Mouse (Mus musculus): ENCODE measurements around the gene Rnf144a.

Gene Rnf144a

DNA sequence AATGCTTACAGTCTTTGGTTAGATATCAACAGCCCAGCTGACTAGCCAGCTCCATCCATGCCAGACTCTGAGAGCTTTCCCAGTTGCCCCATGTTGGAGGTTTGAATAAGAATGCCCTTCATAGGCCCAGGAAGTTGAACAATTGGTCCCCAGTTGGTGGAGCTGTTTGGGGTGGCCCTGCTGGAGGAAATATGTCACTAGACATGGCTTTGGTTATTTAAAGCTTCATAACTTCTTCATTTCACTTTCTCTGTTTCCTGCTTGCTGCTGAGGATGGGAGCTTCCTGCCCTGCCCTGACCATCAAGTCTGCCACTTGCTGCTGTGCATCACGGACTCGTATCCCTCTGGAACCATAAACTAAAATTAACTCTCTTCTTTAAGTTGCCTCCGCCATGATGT, 4.6 kb downstream of the Rnf144a start:
- no peak for DNase-seq (ENCODE audit: low spot score in 2 of 2)

DNA sequence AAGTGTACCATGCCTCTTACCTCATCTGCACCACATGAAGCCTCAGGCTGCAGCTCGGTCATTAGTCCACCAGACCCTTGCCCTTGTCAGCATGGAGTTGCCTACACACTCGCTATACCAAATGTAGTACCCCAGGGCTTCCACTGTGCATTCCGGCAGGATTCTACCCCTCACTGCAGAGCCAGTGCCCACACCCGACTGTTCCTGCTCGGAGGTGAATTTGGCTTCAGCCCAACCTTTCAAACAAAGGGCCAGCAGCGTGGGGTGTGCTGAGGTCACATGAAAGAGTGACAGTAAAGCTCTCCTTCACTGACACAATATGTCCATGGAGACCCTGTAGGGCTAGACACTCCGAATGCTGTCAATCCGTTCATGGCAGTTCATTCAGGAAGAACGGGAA, 6.3 kb downstream of the Rnf144a start:
- DNase-seq (ENCODE audit: low spot score in 2 of 2), result no peak

DNA sequence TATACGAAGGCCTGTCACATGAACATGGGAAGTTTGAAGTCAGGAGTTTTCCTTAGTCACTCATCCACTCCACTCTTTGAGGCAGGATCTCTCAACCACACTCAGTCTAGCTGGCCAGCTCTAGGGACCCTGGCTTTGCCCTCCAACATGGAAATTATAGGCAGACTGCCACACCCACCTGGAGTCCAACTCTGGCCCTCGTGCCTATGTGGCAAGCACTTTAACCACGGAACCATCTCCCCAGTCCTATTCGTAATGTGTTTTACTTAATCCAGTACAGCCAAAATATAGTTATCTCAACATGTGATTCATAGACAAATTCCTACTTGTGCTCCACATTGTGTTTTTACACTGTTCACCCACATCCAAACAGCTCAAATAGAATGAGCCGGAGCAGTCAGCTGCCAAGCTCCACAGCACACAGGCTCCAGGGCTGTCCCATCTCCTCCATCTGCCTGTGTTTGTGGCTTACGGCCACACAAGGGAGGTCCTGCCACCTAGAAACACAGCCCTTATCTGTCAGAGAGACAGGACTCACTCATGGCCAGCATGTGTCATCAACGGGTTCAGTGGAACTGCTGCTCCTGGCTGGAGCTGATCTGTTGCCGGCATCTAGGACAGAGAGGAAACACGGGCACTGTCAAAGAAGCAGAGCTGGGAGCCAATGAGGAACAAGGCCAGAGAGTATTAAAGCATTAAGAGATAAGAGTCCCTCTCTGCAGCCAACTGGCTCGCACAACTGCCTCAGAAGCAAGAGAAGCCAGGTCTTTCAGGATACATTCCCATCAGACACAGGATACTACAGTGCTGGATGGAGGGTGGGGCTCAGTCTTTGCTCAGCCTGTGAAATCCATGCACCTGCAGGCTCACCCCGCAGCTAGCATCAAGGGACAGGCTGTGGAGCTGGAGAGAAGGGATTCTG, 10.0 kb downstream of the Rnf144a start:
- no peak for DNase-seq (ENCODE audit: low spot score in 2 of 2)

DNA sequence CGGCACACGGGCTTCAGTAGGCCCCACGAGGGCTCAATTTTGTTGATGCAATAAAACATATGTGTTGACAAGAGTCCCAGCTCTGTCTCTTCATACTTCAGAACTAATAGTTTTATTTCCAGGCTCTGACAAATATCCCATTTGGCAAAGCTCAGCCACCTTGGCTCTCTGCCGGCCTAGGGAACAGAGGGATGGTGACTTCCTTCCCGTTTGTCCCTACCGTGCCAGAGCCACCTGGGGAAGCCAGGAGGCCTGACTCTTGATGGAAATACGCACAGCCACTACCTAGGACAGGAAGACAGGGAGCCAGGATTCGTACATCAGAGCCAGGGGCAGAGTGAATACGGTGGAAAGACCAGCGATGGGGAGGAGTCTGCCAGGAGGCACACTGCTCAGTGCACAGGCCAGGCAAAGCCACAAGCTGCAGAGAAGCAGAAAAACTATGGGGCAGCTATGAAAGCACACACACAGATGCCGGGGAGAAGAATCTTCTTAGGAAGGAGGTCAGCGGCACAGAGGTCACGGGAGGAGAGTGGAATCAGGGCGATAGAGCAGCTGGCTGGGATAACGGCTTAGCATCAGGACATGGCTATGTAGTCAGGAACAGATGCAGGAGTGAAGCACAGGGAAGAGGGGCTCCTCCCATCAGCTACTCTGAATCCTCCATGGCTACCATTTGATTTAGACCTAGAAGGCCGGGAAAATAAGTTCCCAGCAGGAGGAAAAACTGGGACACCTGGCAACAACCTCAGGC, 11.5 kb downstream of the Rnf144a start:
- no peak for DNase-seq (ENCODE audit: low spot score in 2 of 2)

DNA sequence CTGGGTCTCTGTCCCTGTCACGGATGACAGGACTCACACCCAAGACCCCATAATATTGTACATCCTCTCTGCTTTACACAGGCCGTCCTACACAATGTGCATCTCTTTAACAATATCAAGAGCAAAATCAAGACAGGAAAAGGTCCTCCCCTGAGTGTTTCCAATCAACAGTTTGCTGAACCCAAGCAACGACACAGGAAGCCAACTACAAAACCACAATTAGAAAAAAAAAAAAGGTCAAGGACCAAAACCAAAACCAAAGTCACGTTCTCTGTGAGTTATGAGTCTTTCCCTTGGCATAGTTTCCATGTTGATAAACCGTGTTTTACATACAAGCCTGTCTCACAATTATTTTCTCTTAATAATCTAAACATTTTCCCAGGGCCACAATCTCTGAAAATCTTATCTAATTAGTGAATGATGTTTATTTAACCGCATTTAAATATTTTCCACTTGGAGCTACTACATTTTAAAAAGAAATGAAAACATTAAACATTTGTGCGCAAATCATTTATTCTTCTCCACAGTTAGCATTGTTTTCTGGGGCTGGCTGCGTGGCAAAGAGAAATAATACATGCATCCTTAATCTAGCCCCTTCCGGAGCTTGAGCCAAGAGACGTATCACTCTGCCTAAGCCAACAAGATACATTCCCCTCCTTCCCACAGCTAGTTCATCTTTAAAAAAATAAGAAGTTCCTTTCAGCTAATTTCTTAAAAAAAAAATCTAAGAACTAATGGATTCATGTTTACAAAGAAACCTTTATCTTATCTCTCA, 13.2 kb downstream of the Rnf144a start:
- no peak for DNase-seq (ENCODE audit: low spot score in 2 of 2)

DNA sequence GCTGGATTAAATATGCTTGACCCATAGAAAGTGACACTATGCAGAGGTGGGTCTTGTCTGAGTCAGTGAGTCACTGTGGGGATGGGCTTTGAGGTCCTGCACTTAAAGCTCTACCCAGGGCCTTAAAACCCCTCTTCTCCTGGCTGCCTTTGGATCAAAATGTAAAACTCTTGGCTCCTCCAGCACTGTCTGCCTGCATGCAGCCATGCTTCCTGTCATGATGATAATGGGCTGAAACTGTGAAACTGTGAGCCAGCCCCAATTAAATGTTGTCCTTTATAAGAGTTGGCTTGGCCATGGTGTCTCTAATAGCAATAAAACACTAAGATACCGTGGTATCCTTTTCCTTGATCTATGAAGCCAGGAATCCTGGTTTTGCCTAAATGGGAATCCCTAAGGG, 13.8 kb downstream of the Rnf144a start:
- DNase-seq (ENCODE audit: low spot score in 2 of 2), result no peak

DNA sequence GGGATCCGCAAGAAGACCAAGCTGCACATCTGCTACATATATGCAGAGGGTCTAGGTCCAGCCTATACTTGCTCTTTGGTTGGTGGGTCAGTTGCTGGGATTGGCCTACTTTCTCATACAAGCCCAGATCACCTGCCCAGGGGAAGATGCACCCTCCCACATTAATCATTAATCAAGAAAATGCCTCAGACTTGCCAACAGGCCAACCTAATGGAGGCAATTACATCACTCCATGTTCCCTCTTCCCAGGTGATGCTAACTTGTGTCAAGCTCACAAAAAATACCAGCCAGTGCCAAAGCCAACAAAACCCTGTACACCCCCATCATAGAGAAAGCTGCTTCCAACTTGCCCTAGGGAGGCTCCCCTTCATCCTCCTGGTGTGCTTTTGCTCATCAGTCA, 14.3 kb downstream of the Rnf144a start:
- no peak for DNase-seq (ENCODE audit: low spot score in 2 of 2)

DNA sequence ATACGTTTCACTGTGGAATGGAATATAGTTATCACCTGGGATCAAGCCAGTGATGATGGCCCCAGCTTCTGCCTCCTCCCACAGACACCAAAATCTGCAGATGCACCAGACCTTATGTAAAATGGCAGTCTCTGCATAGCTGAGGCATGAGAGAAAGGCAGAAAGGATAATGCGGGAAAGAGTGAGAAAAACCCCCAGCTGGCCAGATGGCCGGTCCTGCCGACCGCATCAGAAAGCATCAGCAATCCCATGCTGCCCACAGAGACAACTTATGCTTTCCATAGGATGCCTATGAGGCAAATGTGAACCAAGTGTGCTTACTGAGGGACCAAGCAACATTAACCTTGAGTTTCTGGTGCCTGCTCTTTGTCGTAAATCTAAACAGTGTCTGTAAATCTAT, 15.7 kb downstream of the Rnf144a start:
- no peak for DNase-seq (ENCODE audit: low spot score in 2 of 2)

DNA sequence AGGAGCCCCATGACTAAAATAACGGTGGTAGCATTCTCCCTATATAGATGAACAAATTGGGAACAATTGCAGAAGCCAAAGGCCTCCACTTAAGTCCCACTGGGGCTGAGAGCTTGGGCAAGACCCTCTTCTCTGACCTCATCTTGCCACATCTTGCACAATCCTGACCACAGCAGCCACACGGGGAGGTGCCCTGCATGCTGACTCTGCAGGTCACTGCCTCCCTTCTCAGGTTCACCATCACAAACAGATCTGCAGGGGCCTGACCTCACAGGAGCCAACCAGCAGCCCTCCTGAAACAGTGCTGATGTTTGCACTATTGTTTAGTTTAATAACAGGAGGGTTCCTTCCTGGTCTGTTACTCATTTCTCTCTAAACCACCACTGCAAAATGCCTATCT, 16.5 kb downstream of the Rnf144a start:
- DNase-seq (ENCODE audit: low spot score in 2 of 2), result no peak

DNA sequence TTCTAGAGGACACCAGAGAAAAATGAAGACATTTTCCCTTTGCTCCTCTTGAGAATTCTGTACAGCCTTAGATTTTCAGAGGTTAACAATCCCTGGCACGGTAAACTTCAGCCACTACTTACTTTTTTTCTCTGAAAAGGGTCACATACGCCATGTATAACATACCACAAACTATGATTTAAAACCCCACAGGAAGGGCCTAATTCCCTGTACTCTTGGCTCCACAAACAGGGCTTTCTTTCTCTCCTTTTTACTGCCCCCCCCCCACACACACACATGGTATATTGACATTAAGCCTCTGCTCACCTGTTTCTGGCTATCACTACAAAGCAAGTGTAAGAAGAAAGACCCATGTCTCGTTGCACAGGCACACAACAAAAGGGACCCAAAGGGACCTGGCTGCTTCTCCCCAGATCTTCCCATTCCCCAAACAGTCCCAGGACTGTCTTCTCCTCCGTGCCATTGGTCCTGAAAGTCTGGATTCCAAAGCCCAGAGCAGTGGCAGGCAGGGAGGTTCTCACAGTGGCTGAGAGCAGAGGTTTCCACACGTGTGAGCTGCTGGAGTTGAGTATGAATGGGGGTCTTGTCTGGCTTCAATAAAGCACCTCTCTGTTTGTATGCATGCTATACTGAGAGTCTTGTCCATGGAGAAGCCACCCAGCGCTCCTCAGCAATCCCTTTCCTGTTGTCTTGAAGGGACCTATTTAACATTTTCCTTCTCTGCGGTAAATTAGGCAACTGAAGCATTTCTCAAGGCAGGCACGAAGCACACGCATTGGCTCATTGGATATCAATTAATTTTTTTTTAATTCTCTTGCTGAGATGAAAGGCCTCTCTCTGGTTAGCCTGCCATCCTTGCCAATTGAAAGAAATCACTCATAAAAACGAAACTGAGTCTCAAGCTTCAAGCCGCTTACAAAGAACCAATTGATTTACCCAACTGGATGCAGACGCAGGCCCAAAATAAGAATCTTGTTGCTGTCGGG, 20.3 kb downstream of the Rnf144a start:
- DNase-seq (ENCODE audit: low spot score in 2 of 2), result no peak

DNA sequence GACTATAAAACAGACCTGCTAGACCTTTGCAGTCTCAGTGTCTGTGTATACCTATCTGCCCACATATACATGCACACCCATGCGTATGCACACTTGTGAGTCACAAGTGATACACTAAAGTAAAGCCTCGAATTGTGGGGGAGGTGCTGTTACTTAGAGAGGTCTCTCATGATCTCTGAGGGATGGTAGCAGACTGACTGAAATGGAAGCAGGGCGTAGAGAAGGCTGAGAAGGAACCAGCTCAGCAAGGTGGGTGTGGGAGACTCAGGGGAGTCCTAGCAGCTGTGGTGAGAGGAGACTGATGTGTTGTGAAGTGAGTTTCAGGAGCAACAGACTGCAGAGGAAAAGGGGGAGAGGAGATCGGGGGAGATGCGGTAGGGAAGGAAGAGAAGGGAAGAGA, 21.8 kb downstream of the Rnf144a start:
- no peak for DNase-seq (ENCODE audit: low spot score in 2 of 2)

DNA sequence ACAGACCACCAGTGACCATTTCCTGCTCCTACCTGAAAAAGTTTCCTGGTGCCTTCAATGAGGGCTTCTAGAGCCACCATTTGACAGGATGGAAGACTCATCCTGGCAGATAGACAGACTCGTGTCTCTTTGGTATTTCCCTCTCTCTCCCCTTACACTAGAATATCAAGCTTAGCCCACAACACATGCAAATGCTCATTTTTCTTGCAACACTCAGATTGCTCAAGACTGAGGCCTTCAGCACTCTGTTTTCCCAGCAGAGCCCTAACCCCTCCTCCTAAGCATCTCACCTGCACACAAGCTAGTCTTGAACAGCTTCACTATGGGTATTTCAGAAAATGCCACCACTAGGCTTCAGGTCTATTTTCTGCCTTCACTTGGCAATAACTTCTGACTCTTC, 23.9 kb downstream of the Rnf144a start:
- no peak for DNase-seq (ENCODE audit: low spot score in 2 of 2)

DNA sequence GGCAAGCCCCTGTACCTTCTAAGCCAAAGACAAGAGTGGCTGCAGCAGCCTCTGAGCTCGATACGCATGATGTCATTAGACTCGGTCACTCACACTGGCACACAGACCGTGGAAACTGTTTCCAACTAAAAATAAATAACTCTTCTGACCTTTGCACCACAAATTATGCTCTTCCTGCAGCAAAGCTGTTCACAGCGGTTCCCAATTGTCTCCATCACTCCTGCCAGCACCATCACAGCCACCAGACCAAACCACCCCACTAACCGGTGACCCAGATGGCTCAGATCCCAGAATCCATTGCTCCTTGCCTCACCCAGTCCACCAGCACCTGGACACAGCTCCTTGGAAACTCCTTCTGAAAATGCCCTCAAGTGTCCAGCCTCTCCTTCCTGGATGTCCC, 27.5 kb downstream of the Rnf144a start:
- no peak for DNase-seq (ENCODE audit: low spot score in 2 of 2)

DNA sequence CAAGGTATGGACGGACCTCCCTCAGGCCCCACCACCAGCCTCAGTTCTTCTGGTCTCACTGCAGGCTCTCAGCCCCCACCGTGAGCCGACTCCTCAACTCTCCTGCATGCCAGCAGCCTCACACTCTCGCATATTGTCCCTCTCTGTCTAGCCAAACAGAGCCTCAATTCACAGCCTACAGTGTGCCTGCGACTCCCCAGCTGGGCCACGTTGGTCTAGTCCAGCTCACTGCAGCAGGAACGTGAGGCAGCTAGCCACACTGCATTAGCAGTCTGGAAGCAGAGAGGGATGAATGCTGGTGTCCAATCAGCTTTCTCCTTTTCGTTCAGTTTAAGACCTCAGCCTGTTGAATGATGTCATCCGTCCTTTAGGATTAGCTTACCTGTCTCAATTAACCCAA, 28.1 kb downstream of the Rnf144a start:
- no peak for DNase-seq (ENCODE audit: low spot score in 2 of 2)

DNA sequence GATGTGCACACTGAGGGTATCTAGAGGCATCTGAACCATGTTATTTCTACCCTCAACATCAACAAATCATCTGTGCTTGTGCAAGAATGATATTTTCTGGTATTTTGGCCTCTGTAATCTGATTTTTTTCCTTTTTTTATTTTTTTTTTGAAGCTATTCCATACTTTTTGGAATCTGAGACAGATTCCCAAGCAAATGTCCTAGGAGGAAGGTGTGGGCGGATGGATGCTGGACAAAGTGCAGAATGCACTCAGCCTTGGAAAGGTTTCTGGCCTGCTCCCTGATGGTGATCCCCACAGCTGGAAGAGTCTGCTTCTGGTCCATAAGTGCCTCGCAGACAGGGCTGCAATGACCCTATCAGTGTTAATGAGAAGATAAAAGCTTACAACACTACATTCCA, 28.9 kb downstream of the Rnf144a start:
- no peak for DNase-seq (ENCODE audit: low spot score in 2 of 2)

DNA sequence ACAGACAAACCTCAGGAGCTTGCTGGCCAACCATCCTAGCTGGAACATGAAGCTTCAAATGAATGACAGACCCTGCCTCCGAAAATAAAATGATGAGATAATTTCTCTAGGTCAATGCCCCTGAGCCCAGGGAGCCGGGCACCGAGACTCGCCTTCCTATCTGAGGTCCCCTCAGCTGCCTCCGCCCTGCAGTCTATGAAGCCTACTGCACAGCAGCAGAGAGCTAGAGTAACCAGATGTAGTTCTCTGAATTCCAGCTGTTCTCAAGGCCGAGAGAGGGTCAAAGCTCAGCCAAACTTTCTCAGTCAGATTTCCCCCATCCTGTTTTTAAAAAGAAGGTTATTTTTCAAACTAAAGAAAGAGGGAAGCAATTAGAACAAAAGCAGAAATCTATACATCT, 29.3 kb downstream of the Rnf144a start:
- DNase-seq (ENCODE audit: low spot score in 2 of 2), result no peak

DNA sequence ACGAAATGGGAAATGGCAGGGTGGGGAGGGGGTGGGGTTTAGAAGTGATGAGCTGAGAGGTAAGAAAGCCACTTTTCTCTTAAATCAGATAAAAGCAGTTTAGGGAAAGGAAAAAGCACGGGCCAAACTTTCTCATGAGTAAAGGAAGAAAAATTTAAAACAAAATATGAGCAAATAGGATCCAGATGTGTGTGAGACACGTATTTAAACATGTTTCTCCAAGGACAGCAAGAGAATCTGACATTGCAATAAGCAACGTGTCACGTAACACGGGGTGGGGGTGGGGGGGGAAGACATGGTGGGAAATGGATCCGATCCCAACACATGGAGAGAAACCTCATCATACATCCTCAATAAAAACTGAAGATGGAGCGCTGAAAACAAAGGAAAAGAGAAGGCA, 33.3 kb downstream of the Rnf144a start:
- no peak for DNase-seq (ENCODE audit: low spot score in 2 of 2)

DNA sequence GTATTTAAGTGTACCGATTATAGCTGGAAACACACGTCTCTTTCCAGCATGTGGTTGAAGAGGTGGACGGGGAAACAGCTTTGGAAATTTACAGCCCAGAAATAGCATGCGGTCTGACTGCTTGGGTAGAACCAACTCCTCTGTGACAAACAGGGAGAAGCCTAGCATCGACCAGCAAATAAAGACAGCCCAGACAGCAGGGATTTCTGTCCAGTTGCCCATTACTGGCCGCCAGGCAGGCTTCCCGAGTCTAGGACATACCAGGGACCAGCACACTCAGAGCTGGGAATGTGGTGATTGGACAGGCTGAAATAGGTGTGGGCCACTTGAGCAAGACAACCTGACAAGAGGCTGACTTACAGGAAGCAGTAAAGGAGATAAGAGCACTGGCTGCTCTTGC, 35.3 kb downstream of the Rnf144a start:
- DNase-seq (ENCODE audit: low spot score in 2 of 2), result no peak

DNA sequence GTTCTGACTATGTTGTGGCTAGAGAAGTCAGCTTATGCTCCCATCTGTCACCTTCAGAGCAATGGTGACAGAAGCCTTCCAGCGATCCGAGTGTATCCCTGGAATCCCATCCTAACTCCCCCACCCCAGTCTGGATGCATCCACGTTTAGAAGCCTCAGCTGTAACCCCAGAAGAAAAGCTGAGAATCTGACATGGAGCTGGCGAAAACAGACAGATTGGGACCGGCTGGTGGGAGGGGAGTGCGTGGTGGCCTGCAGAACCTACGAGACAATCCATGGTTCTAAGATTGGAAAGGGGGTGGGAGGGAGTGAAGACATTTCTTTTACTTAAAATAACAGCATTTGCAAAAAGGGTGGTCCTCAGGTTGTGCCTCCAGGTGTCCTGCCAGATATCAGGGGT, 37.4 kb downstream of the Rnf144a start:
- peak; percentile 39 to 46 for DNase-seq (ENCODE audit: low spot score in 2 of 2)

DNA sequence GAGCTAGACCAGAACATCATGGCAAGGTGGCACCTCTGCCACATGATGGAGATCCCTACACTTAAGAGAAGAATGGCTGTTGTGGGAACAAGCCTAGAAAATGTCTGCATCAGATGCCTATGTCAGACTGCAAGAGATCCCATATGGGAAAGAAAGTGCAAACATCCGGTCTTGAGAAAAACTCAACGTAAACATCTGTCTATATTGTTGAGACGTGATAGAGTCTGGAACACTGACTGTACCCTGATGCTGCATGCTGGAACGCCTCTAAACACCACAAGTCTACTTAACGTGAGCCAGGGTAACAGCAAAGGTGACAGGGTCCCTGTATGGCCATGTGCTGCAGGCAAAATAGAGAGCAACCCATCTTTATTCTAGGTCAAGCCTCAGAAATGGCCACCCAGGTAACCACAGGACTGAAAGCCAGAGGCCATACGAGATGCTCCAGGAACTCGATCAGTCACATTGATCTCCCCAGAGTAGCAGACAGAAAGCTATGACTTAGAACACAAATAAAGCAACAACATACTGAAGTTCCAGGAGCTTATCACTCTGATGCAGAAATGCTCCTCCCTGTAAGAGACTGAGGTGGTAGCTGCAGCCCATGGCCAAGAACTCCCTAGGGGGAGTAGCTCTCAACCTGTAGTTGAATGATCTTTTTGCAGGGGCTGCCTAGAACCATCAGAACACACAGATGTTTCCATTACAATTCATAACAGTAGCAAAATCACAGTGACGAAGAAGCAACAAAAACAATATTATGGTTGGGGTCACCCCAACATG, 38.3 kb downstream of the Rnf144a start:
- no peak for DNase-seq (ENCODE audit: low spot score in 2 of 2)

All from frontal cortex, postnatal 14 days (tissue).